Mouse (Mus musculus): ENCODE results near the gene Bcl7a.
A peak's percentile ranks its signal among the peaks of the same experiment; 100 is the strongest.

Gene Bcl7a

GRCm38 (mm10) chr5:123343707-123344627 lies at the start of gene Bcl7a:
TSS of gene Bcl7a (plus strand) at chr5:123343834.
- DNase-seq (ENCODE audit: low spot score in 2 of 2), result peak; percentile 88 to 89

- DNase-seq (ENCODE audit: low spot score in 2 of 2), result no peak
These were observed 49.0 kb upstream of the Bcl7a start for GRCm38 (mm10) chr5:123294653-123295052.

GRCm38 (mm10) chr5:123296224-123296806 lies 47.3 kb upstream of the Bcl7a start:
- peak in 1 of 2 experiments; percentile 36 for DNase-seq (ENCODE audit: low spot score in 2 of 2)

GRCm38 (mm10) chr5:123296972-123297754 lies 46.5 kb upstream of the Bcl7a start:
- DNase-seq (ENCODE audit: low spot score in 2 of 2), result no peak

GRCm38 (mm10) chr5:123297830-123298229 lies 45.8 kb upstream of the Bcl7a start:
- DNase-seq (ENCODE audit: low spot score in 2 of 2), result no peak

- DNase-seq (ENCODE audit: low spot score in 2 of 2), result no peak
These were observed 45.1 kb upstream of the Bcl7a start for GRCm38 (mm10) chr5:123298526-123298925.

- DNase-seq (ENCODE audit: low spot score in 2 of 2), result no peak
These were observed 43.1 kb upstream of the Bcl7a start for GRCm38 (mm10) chr5:123300496-123301034.

- DNase-seq (ENCODE audit: low spot score in 2 of 2), result no peak
These were observed 41.7 kb upstream of the Bcl7a start for GRCm38 (mm10) chr5:123301780-123302521.

- DNase-seq (ENCODE audit: low spot score in 2 of 2), result no peak
These were observed 35.9 kb upstream of the Bcl7a start for GRCm38 (mm10) chr5:123307630-123308282.

- DNase-seq (ENCODE audit: low spot score in 2 of 2), result no peak
These were observed 33.8 kb upstream of the Bcl7a start for GRCm38 (mm10) chr5:123309816-123310215.

- no peak for DNase-seq (ENCODE audit: low spot score in 2 of 2)
These were observed 33.4 kb upstream of the Bcl7a start for GRCm38 (mm10) chr5:123310221-123310620.

- no peak for DNase-seq (ENCODE audit: low spot score in 2 of 2)
These were observed 30.5 kb upstream of the Bcl7a start for GRCm38 (mm10) chr5:123313058-123313630.

GRCm38 (mm10) chr5:123313851-123314380 lies 29.7 kb upstream of the Bcl7a start:
- DNase-seq (ENCODE audit: low spot score in 2 of 2), result no peak

- peak; percentile 75 to 76 for DNase-seq (ENCODE audit: low spot score in 2 of 2)
These were observed 28.3 kb upstream of the Bcl7a start for GRCm38 (mm10) chr5:123315219-123315866.

GRCm38 (mm10) chr5:123317992-123318391 lies 25.6 kb upstream of the Bcl7a start:
- peak; percentile 13 to 39 for DNase-seq (ENCODE audit: low spot score in 2 of 2)

- no peak for DNase-seq (ENCODE audit: low spot score in 2 of 2)
These were observed 23.5 kb upstream of the Bcl7a start for GRCm38 (mm10) chr5:123320136-123320535.

- peak; percentile 31 to 47 for DNase-seq (ENCODE audit: low spot score in 2 of 2)
These were observed 19.4 kb upstream of the Bcl7a start for GRCm38 (mm10) chr5:123324242-123324641.

GRCm38 (mm10) chr5:123326006-123326750 lies 17.5 kb upstream of the Bcl7a start:
- DNase-seq (ENCODE audit: low spot score in 2 of 2), result no peak

- DNase-seq (ENCODE audit: low spot score in 2 of 2), result peak; percentile 75 to 77
These were observed 16.9 kb upstream of the Bcl7a start for GRCm38 (mm10) chr5:123326751-123327148.
